Mouse (Mus musculus) stomach, postnatal 0 days (tissue): ENCODE results near the gene Tubgcp2. TPM values are rescaled to one million over a fixed set of nuclear protein-coding genes. Genes with fewer than 3 reads are reported as not detected.
A peak's percentile ranks its signal among the peaks of the same experiment; 100 is the strongest.

ENCODE experiments used
- ATAC-seq: fragments of 200-750 bp; cut with Nextera tagmentation; 2 replicates; pipeline ENCODE4 v1.8.0; 2017; ENCODE audit not compliant: low FRiP score, low TSS enrichment
- DNase-seq: peaks from one replicate; pipeline ENCODE4 v3.0.0-alpha.2; 2016; ENCODE audit warnings: low spot score
- H3K27ac ChIP-seq: fragments of 300-500 bp; sonication (generic); replicated peaks from 2 replicates; pipeline ENCODE4 v1.5.1; 2014; ENCODE audit warnings: mild to moderate bottlenecking, control low read depth
- H3K27me3 ChIP-seq: fragments of 300-500 bp; sonication (generic); 2 replicates; pipeline ENCODE4 v1.6.1; 2014; ENCODE audit warnings: low read length; ENCODE audit not compliant: control insufficient read depth, insufficient read depth
- H3K36me3 ChIP-seq: fragments of 300-500 bp; sonication (generic); 2 replicates; pipeline ENCODE4 v1.6.1; 2014; ENCODE audit warnings: low read length, mixed read lengths; ENCODE audit not compliant: control insufficient read depth, insufficient read depth
- H3K4me1 ChIP-seq: fragments of 300-500 bp; sonication (generic); replicated peaks from 2 replicates; pipeline ENCODE4 v1.6.1; 2014; ENCODE audit warnings: antibody characterized with exemption; ENCODE audit not compliant: control insufficient read depth, insufficient read depth
- H3K4me2 ChIP-seq: fragments of 300-500 bp; sonication (generic); replicated peaks from 2 replicates; pipeline ENCODE4 v1.6.1; 2014; ENCODE audit warnings: low read depth, mild to moderate bottlenecking, control low read depth, moderate library complexity
- H3K4me3 ChIP-seq: fragments of 300-500 bp; sonication (generic); 2 replicates; pipeline ENCODE4 v1.5.1; 2014; ENCODE audit warnings: low read depth, low read length, control low read depth
- H3K9ac ChIP-seq: fragments of 300-500 bp; sonication (generic); 2 replicates; pipeline ENCODE4 v1.6.1; 2014; ENCODE audit warnings: mild to moderate bottlenecking, low read length, control low read depth, mixed read lengths
- H3K9me3 ChIP-seq: fragments of 300-500 bp; sonication (generic); 2 replicates; pipeline ENCODE4 v1.6.1; 2016; ENCODE audit warnings: low read length; ENCODE audit not compliant: control insufficient read depth
- CTCF ChIP-seq: IDR thresholded peaks from 2 replicates; pipeline ENCODE4 v1.5.1; 2016; ENCODE audit warnings: antibody characterized with exemption, low read depth, mild to moderate bottlenecking, moderate library complexity
- EP300 ChIP-seq: optimal IDR thresholded peaks from 2 replicates; pipeline ENCODE3; 2016; ENCODE audit warnings: antibody characterized with exemption
- WGBS: fragments of 180-500 bp; shearing (Covaris S2); extraction: QIAGEN DNeasy Blood & Tissue Kit; methylation state at CpG from one replicate; pipeline ENCODE4 v1.1.7; 2014; 5-methylcytosine and 5-hydroxymethylcytosine counted together
- polyA plus RNA-seq: library from polyadenylated mRNA; unstranded; fragments of >200 nt; fragmentation: Nextera tagmentation; extraction: Ambion mirVana; gene quantifications from 2 replicates; pipeline ENCODE4 v1.2.1, GENCODE M21; 2015

The Tubgcp2 gene
- polyA plus RNA-seq, 1 experiment from 2014 or later = 17.7 TPM

DNA sequence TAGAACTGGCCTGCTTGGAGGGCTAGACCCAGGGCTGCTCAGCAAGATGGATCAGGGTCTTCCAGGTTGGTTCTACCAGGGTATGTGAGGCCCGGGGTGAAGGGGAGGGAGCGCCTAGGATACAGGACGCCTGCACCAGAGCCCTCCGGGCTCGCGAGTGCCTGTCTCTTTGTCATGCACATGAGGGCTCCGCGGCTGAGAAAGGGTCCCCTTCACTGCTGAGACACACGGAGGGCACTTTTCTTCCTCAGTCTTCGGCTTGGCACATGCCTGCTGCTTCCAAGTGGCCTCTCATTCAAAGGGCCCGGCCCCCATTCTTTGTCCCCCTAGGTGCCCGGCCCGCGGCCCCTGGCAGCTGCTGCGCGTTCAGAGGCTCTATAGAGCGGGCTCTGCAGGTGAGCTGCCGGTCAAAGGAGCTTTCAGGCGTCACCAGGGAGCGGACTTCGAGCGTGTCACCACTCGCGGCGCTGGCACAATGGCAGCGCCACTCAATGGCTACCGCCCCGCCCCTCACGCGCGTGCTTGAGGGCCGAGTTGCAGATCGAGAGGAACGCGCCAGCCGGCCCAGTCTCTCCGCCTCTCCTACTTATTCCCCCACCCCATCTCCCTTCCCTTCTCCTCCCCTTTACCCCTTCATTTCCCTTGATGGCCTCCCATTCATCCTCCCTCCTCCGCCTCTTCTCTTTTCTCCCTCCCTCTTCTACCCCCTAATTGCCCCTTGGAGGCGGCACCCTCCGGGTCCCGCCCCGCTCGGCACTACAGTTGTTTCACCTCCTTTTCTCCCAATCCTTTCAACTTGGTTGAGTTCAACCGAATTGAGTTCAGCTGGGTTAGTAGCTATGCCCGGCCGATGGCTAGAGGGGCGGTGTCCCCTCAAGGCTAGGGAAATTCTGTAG is 24.7 kb upstream of the Tubgcp2 start:
- no peaks in the 10 kb centered on the region; the same call in 1 of the 2 replicates for H3K4me1 ChIP-seq
- peaks cover 9% of the 10 kb centered on the region; the same call in 1 of the 2 replicates for H3K27me3 ChIP-seq
- DNase-seq (peak; percentile 71), ATAC-seq (0 out of 2 replicates have a peak, but pooled peaks have one; percentile 19)
- WGBS = 2% methylated on average over 41 of the region's 47 CpGs
- H3K4me3 ChIP-seq = peak overlapping the region; percentile 33
- peak overlapping the region; percentile 52 for H3K4me2 ChIP-seq
- no peaks in the 10 kb centered on the region for H3K36me3 ChIP-seq
- TF ChIP-seq CTCF = no peak
- TF ChIP-seq EP300 = no peak
- no peak overlapping the region; the same call in 1 of the 2 replicates for H3K9ac ChIP-seq
- H3K27ac ChIP-seq = peak overlapping the region; percentile 24; the same call in 1 of the 2 replicates
- H3K9me3 ChIP-seq = no peaks in the 10 kb centered on the region

- WGBS = 39% methylated on average over 4 of the region's 4 CpGs
- TF ChIP-seq EP300 = no peak
- no peak for TF ChIP-seq CTCF
- Histone ChIP-seq H3K27ac (no peak overlapping the region), H3K9me3 (no peaks in the 10 kb centered on the region), H3K36me3 (no peaks in the 10 kb centered on the region), H3K4me3 (no peak overlapping the region), H3K27me3 (peaks cover 9% of the 10 kb centered on the region; the same call in 1 of the 2 replicates), H3K4me2 (no peak overlapping the region), H3K4me1 (no peaks in the 10 kb centered on the region; the same call in 1 of the 2 replicates), H3K9ac (no peak overlapping the region)
- DNase-seq (no peak), ATAC-seq (no peak)
These were observed 23.1 kb upstream of the Tubgcp2 start for GRCm38 (mm10) chr7:140059601-140060000.

DNA sequence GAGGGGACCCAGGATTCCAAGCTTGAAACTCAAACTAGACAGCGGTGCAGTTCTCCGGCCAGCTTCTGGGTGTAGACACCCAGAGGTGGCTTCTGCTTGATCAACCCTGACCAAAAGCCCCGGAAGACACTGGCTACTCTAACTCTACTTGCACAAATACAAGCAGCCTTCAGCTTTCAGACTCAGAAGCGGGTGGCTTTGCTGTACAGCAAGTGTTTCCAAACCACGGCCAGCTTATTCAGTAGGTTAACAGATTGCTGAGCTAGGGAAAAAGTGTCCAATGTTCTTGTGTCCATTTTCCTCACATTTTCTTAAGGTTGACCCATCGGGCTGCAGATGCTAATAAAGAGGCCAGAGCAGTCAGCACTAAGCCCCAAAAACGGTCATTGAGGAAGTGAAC is 22.1 kb upstream of the Tubgcp2 start:
- H3K27me3 ChIP-seq = peaks cover 9% of the 10 kb centered on the region; the same call in 1 of the 2 replicates
- 36% methylated on average over 7 of the region's 7 CpGs for WGBS
- peak overlapping the region; percentile 62 for H3K4me2 ChIP-seq
- no peaks in the 10 kb centered on the region for H3K36me3 ChIP-seq
- DNase-seq = no peak
- H3K4me3 ChIP-seq = peak overlapping the region; percentile 36
- no peaks in the 10 kb centered on the region for H3K9me3 ChIP-seq
- no peak for ATAC-seq
- no peak for TF ChIP-seq EP300
- TF ChIP-seq CTCF = no peak
- peak overlapping the region; percentile 43; the same call in 1 of the 2 replicates for H3K9ac ChIP-seq
- H3K27ac ChIP-seq = no peak overlapping the region
- no peaks in the 10 kb centered on the region; the same call in 1 of the 2 replicates for H3K4me1 ChIP-seq

- peaks cover 9% of the 10 kb centered on the region; the same call in 1 of the 2 replicates for H3K27me3 ChIP-seq
- 5% methylated on average over 52 of the region's 53 CpGs for WGBS
- H3K4me3 ChIP-seq = peak overlapping the region; percentile 36
- H3K27ac ChIP-seq = no peak overlapping the region
- ATAC-seq = peak; percentile 78
- no peaks in the 10 kb centered on the region for H3K9me3 ChIP-seq
- no peaks in the 10 kb centered on the region for H3K36me3 ChIP-seq
- H3K9ac ChIP-seq = peak overlapping the region; percentile 43
- peak; percentile 74 for DNase-seq
- H3K4me1 ChIP-seq = no peaks in the 10 kb centered on the region; the same call in 1 of the 2 replicates
- TF ChIP-seq EP300 (no peak), CTCF (peak; percentile 39)
- H3K4me2 ChIP-seq = peak overlapping the region; percentile 62
These were observed 21.2 kb upstream of the Tubgcp2 start for GRCm38 (mm10) chr7:140057413-140058407.

- 81% methylated on average over 4 of the region's 4 CpGs for WGBS
- Histone ChIP-seq H3K27me3 (no peaks in the 10 kb centered on the region; the same call in 1 of the 2 replicates), H3K27ac (no peak overlapping the region), H3K4me2 (no peak overlapping the region), H3K9ac (no peak overlapping the region), H3K4me3 (no peak overlapping the region), H3K4me1 (no peaks in the 10 kb centered on the region; the same call in 1 of the 2 replicates), H3K36me3 (no peaks in the 10 kb centered on the region), H3K9me3 (no peaks in the 10 kb centered on the region)
- no peak for TF ChIP-seq CTCF
- no peak for TF ChIP-seq EP300
- DNase-seq (no peak), ATAC-seq (no peak)
These were observed 17.7 kb upstream of the Tubgcp2 start for GRCm38 (mm10) chr7:140054124-140054523.
